Mouse (Mus musculus) small intestine, adult 2 months (tissue): ENCODE data around the gene Sgk1.

Experiments
- CTCF ChIP-seq: fragments of 200-500 bp; IDR thresholded peaks from 2 replicates; pipeline ENCODE4 v1.5.1; 2012; ENCODE audit warnings: low read depth, mild to moderate bottlenecking, control low read depth, inconsistent platforms, low read length, moderate library complexity, mixed read lengths; ENCODE audit not compliant: insufficient replicate concordance, insufficient read length; ENCODE audit errors: extremely low read depth
- POLR2A ChIP-seq: fragments of 200-500 bp; IDR thresholded peaks from 2 replicates; pipeline ENCODE4 v1.6.1; 2012; ENCODE audit warnings: low read depth, mild to moderate bottlenecking, control low read depth, inconsistent platforms, low read length, moderate library complexity

- TF ChIP-seq POLR2A: no peak
- TF ChIP-seq CTCF: no peak
Observed at GRCm38 (mm10) chr10:21853566-21854328, 28.2 kb upstream of the Sgk1 start.
